Mouse (Mus musculus) lung, embryonic 16.5 days (tissue): ENCODE measurements around the gene Matk. TPM values are rescaled to one million over a fixed set of nuclear protein-coding genes. Genes with fewer than 3 reads are reported as not detected.

Experiments used
- ATAC-seq: fragments of 200-750 bp; cut with Nextera tagmentation; 2 replicates; pipeline ENCODE4 v1.8.0; 2017; ENCODE audit warnings: low read depth, mild to moderate bottlenecking, moderate library complexity
- H3K27ac ChIP-seq: fragments of 300-500 bp; sonication (generic); 2 replicates; pipeline ENCODE4 v1.5.1; 2014; ENCODE audit warnings: mild to moderate bottlenecking, control low read depth, low read length
- H3K27me3 ChIP-seq: fragments of 300-500 bp; sonication (generic); 2 replicates; pipeline ENCODE4 v1.6.1; 2014; ENCODE audit warnings: low read depth, low read length, mixed read lengths; ENCODE audit not compliant: control insufficient read depth, insufficient read depth
- H3K36me3 ChIP-seq: fragments of 300-500 bp; sonication (generic); 2 replicates; pipeline ENCODE4 v1.6.1; 2014; ENCODE audit warnings: low read length; ENCODE audit not compliant: control insufficient read depth, insufficient read depth
- H3K4me1 ChIP-seq: fragments of 300-500 bp; sonication (generic); replicated peaks from 2 replicates; pipeline ENCODE4 v1.6.1; 2014; ENCODE audit warnings: low read length, mixed read lengths; ENCODE audit not compliant: control insufficient read depth, insufficient read depth
- H3K4me2 ChIP-seq: fragments of 300-500 bp; sonication (generic); 2 replicates; pipeline ENCODE4 v1.6.1; 2014; ENCODE audit warnings: low read depth, low read length, control low read depth
- H3K4me3 ChIP-seq: fragments of 300-500 bp; sonication (generic); 2 replicates; pipeline ENCODE4 v1.5.1; 2014; ENCODE audit warnings: mild to moderate bottlenecking, low read length, control low read depth
- H3K9ac ChIP-seq: fragments of 300-500 bp; sonication (generic); 2 replicates; pipeline ENCODE4 v1.6.1; 2014; ENCODE audit warnings: low read length, control low read depth
- H3K9me3 ChIP-seq: fragments of 300-500 bp; sonication (generic); 2 replicates; pipeline ENCODE4 v1.6.1; 2016; ENCODE audit warnings: low read length; ENCODE audit not compliant: control insufficient read depth
- WGBS: fragments of 180-500 bp; shearing (Covaris S2); extraction: QIAGEN DNeasy Blood & Tissue Kit; methylation state at CpG from one replicate; pipeline ENCODE4 v1.1.7; 2014; 5-methylcytosine and 5-hydroxymethylcytosine counted together
- polyA plus RNA-seq: library from polyadenylated mRNA; unstranded; fragments of >200 nt; fragmentation: Nextera tagmentation; extraction: Ambion mirVana; gene quantifications from 2 replicates; pipeline ENCODE4 v1.2.1, GENCODE M21; 2015

Gene Matk
- polyA plus RNA-seq, 1 experiment from 2014 or later, result 2.9 TPM

GRCm38 (mm10) chr10:81289278-81289677 lies 36.5 kb downstream of the Matk start:
- Histone ChIP-seq H3K9ac (peak overlapping the region; percentile 14; the same call in 1 of the 2 replicates), H3K4me1 (peaks cover 21% of the 10 kb centered on the region), H3K4me2 (peak overlapping the region; percentile 55), H3K4me3 (peak overlapping the region; percentile 44), H3K36me3 (no peaks in the 10 kb centered on the region), H3K27ac (peak overlapping the region; percentile 92), H3K9me3 (no peaks in the 10 kb centered on the region), H3K27me3 (peaks cover 17% of the 10 kb centered on the region)
- WGBS, result 2% methylated on average over 7 of the region's 7 CpGs
- no peak for ATAC-seq

DNA sequence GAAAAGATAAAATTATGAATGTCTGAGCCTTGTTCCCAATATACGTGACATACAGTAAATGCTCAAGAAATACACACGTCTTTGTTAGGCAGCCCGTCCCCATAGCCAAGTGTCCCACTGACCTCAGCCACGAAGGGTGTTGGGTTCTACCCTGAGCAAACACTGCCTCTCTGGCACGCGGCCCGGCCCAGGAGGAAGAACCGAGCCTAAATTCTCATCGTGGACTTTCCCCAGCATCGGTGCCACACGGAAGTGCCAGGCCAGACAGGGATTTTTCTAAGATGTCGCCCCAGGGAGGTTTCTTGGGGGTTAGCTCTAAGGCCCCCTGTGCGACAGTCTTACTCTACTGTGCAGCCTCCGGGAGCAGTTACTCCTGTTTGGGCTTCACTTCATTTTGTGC lies 37.1 kb downstream of the Matk start:
- H3K4me1 ChIP-seq, result peaks cover 27% of the 10 kb centered on the region
- 35% methylated on average over 14 of the region's 14 CpGs for WGBS
- no peaks in the 10 kb centered on the region for H3K9me3 ChIP-seq
- peak overlapping the region; percentile 43 for H3K9ac ChIP-seq
- H3K27me3 ChIP-seq, result peaks cover 12% of the 10 kb centered on the region
- H3K36me3 ChIP-seq, result no peaks in the 10 kb centered on the region
- ATAC-seq, result no peak
- H3K4me2 ChIP-seq, result peak overlapping the region; percentile 55
- H3K27ac ChIP-seq, result peak overlapping the region; percentile 92
- H3K4me3 ChIP-seq, result peak overlapping the region; percentile 44

- 10% methylated on average over 24 of the region's 24 CpGs for WGBS
- peak; percentile 8; the same call in 1 of the 2 replicates for ATAC-seq
- no peaks in the 10 kb centered on the region for H3K9me3 ChIP-seq
- H3K27me3 ChIP-seq, result peaks cover 4% of the 10 kb centered on the region; the same call in 1 of the 2 replicates
- H3K4me1 ChIP-seq, result peaks cover 28% of the 10 kb centered on the region
- peak overlapping the region; percentile 43 for H3K9ac ChIP-seq
- H3K4me2 ChIP-seq, result peak overlapping the region; percentile 55
- no peaks in the 10 kb centered on the region for H3K36me3 ChIP-seq
- H3K27ac ChIP-seq, result peak overlapping the region; percentile 92
- H3K4me3 ChIP-seq, result peak overlapping the region; percentile 44
Observed at GRCm38 (mm10) chr10:81290698-81291460, 38.1 kb downstream of the Matk start.

DNA sequence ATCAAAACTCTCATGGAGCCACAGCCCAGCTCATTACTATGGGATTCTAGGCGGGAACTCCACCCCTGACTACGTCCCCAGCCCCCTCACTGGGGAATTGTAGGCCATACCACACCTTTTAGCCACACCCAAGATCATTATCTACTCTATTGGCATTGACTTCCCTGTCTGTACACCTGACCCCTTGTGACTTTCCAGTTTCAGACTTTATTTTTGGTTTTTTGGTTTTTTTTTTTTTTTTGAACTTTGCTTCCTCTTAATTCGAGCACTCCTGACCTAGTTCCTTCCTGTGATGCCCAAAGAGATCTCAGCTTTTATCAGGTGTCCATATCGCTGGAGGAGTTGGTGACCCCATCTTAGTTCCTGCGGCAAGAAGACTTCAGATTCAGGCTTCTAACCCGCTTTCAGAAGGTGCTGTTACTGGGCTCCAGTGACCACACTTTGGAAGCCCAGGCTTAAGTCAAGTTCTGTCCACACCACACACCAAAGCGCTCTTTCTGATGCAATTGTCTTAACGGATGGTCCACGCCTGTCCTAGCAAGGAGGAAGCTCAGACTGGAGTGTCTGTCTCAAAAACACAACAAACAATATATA lies 38.9 kb downstream of the Matk start, which contains the start of gene Tjp3:
TSS of gene Tjp3 (minus strand) at position 71 of the 594 bp plus-strand sequence.
- WGBS, result 51% methylated on average over 9 of the region's 9 CpGs
- Histone ChIP-seq H3K27me3 (peaks cover 4% of the 10 kb centered on the region; the same call in 1 of the 2 replicates), H3K9ac (peak within 1 kb of the TSS; percentile 43), H3K9me3 (no peaks in the 10 kb centered on the region), H3K4me3 (peak within 1 kb of the TSS; percentile 44), H3K36me3 (no peaks in the 10 kb centered on the region), H3K27ac (peak within 1 kb of the TSS; percentile 92), H3K4me1 (peaks cover 28% of the 10 kb centered on the region), H3K4me2 (peak within 1 kb of the TSS; percentile 55)
- no peak for ATAC-seq

- ATAC-seq, result peak; percentile 95
- Histone ChIP-seq H3K9me3 (no peaks in the 10 kb centered on the region), H3K4me2 (peak within 1 kb of the TSS; percentile 97), H3K27ac (peak within 1 kb of the TSS; percentile 92), H3K27me3 (peaks cover 4% of the 10 kb centered on the region; the same call in 1 of the 2 replicates), H3K36me3 (no peaks in the 10 kb centered on the region), H3K4me1 (peaks cover 31% of the 10 kb centered on the region), H3K9ac (peak within 1 kb of the TSS; percentile 72), H3K4me3 (peak within 1 kb of the TSS; percentile 79)
- WGBS, result under 1% methylated on average over 62 of the region's 80 CpGs
Observed at GRCm38 (mm10) chr10:81292554-81293333, 40.0 kb downstream of the Matk start, which contains the start of gene Pip5k1c. Gene Pip5k1c, plus strand, starts transcription at chr10:81292963.

GRCm38 (mm10) chr10:81293334-81294030 lies 40.7 kb downstream of the Matk start:
- H3K4me2 ChIP-seq, result peak overlapping the region; percentile 97
- peaks cover 4% of the 10 kb centered on the region; the same call in 1 of the 2 replicates for H3K27me3 ChIP-seq
- H3K9ac ChIP-seq, result peak overlapping the region; percentile 72
- H3K4me1 ChIP-seq, result peaks cover 37% of the 10 kb centered on the region
- H3K4me3 ChIP-seq, result peak overlapping the region; percentile 79
- peak overlapping the region; percentile 78 for H3K27ac ChIP-seq
- ATAC-seq, result no peak
- 2% methylated on average over 25 of the region's 25 CpGs for WGBS
- no peaks in the 10 kb centered on the region for H3K36me3 ChIP-seq
- no peaks in the 10 kb centered on the region for H3K9me3 ChIP-seq

- peak overlapping the region; percentile 97 for H3K4me2 ChIP-seq
- no peak overlapping the region for H3K27ac ChIP-seq
- no peaks in the 10 kb centered on the region for H3K36me3 ChIP-seq
- WGBS, result 39% methylated on average over 8 of the region's 8 CpGs
- no peaks in the 10 kb centered on the region for H3K9me3 ChIP-seq
- H3K27me3 ChIP-seq, result peaks cover 4% of the 10 kb centered on the region; the same call in 1 of the 2 replicates
- ATAC-seq, result no peak
- H3K4me3 ChIP-seq, result peak overlapping the region; percentile 79
- peaks cover 34% of the 10 kb centered on the region for H3K4me1 ChIP-seq
- H3K9ac ChIP-seq, result peak overlapping the region; percentile 72
Observed at GRCm38 (mm10) chr10:81294442-81294841, 41.7 kb downstream of the Matk start.

GRCm38 (mm10) chr10:81295185-81295584 lies 42.5 kb downstream of the Matk start:
- Histone ChIP-seq H3K4me1 (peaks cover 33% of the 10 kb centered on the region), H3K27me3 (peaks cover 4% of the 10 kb centered on the region; the same call in 1 of the 2 replicates), H3K4me3 (no peak overlapping the region), H3K9me3 (no peaks in the 10 kb centered on the region), H3K4me2 (no peak overlapping the region), H3K9ac (no peak overlapping the region), H3K27ac (no peak overlapping the region), H3K36me3 (no peaks in the 10 kb centered on the region)
- 91% methylated on average over 6 of the region's 6 CpGs for WGBS
- no peak for ATAC-seq
